Mouse (Mus musculus) kidney, embryonic 15.5 days (tissue): ENCODE measurements at regions not wholly inside any gene's neighbourhood (a gene's known extent, or its start where the extent isn't known, plus 50 kb on each side); places are given as distances from the start of the nearest gene placed in this dataset.
"Not testable (repeated sequence)": the region's sequence is repeated elsewhere in the genome, so short reads cannot be mapped to it uniquely, and the experiment has no call there.

Experiments
- ATAC-seq: fragments of 200-750 bp; cut with Nextera tagmentation; replicated peaks from 2 replicates; pipeline ENCODE4 v1.8.0; 2017; ENCODE audit warnings: moderate TSS enrichment; ENCODE audit not compliant: low FRiP score
- H3K27ac ChIP-seq: fragments of 300-500 bp; sonication (generic); 2 replicates; pipeline ENCODE4 v1.5.1; 2015; ENCODE audit warnings: mild to moderate bottlenecking, inconsistent platforms
- H3K27me3 ChIP-seq: fragments of 300-500 bp; sonication (generic); 2 replicates; pipeline ENCODE4 v1.6.1; 2015; ENCODE audit warnings: inconsistent platforms
- H3K36me3 ChIP-seq: fragments of 300-500 bp; sonication (generic); 2 replicates; pipeline ENCODE4 v1.6.1; 2015; ENCODE audit warnings: inconsistent platforms
- H3K4me1 ChIP-seq: fragments of 300-500 bp; sonication (generic); 2 replicates; pipeline ENCODE4 v1.6.1; 2015; ENCODE audit warnings: inconsistent platforms
- H3K4me2 ChIP-seq: fragments of 300-500 bp; sonication (generic); 2 replicates; pipeline ENCODE4 v1.6.1; 2015; ENCODE audit warnings: moderate library complexity, mild to moderate bottlenecking, inconsistent platforms
- H3K4me3 ChIP-seq: fragments of 300-500 bp; sonication (generic); replicated peaks from 2 replicates; pipeline ENCODE4 v1.5.1; 2015; ENCODE audit warnings: mild to moderate bottlenecking, inconsistent platforms
- H3K9ac ChIP-seq: fragments of 300-500 bp; sonication (generic); 2 replicates; pipeline ENCODE4 v1.6.1; 2015; ENCODE audit warnings: mild to moderate bottlenecking, inconsistent platforms
- H3K9me3 ChIP-seq: fragments of 300-500 bp; sonication (generic); replicated peaks from 2 replicates; pipeline ENCODE4 v1.6.1; 2016; ENCODE audit warnings: inconsistent platforms
- WGBS: fragments of 180-500 bp; shearing (Covaris S2); methylation state at CpG from one replicate; pipeline ENCODE4 v1.1.7; 2015; ENCODE audit warnings: mixed read lengths; 5-methylcytosine and 5-hydroxymethylcytosine counted together

- no peak overlapping the region for H3K4me3 ChIP-seq
- H3K27ac ChIP-seq, result no peak overlapping the region
- no peak overlapping the region for H3K9ac ChIP-seq
- H3K4me2 ChIP-seq, result no peak overlapping the region
- WGBS, result 82% methylated on average over 4 of the region's 4 CpGs
- no peak for ATAC-seq
- no peaks in the 10 kb centered on the region for H3K9me3 ChIP-seq
- no peaks in the 10 kb centered on the region for H3K36me3 ChIP-seq
- H3K4me1 ChIP-seq, result no peaks in the 10 kb centered on the region
- H3K27me3 ChIP-seq, result no peaks in the 10 kb centered on the region
Observed at GRCm38 (mm10) chr13:4935940-4936339, 327.0 kb upstream of the Akr1e1 start.

GRCm38 (mm10) chr13:4939849-4940248 lies 330.9 kb upstream of the Akr1e1 start:
- H3K4me2 ChIP-seq, result no peak overlapping the region

GRCm38 (mm10) chr13:4942490-4942889 lies 333.5 kb upstream of the Akr1e1 start:
- 9% methylated on average over 5 of the region's 14 CpGs for WGBS
- H3K27me3 ChIP-seq, H3K4me2 ChIP-seq, H3K4me1 ChIP-seq, H3K9ac ChIP-seq, H3K9me3 ChIP-seq, H3K27ac ChIP-seq, H3K36me3 ChIP-seq, H3K4me3 ChIP-seq: not testable (repeated sequence)
- peak; percentile 67 for ATAC-seq

More at GRCm38 (mm10) chr13:4939849-4940248, 330.9 kb upstream of the Akr1e1 start:
- no peak overlapping the region for H3K4me3 ChIP-seq
- no peak overlapping the region for H3K9ac ChIP-seq
- no peak for ATAC-seq
- H3K27me3 ChIP-seq, result no peaks in the 10 kb centered on the region
- no peaks in the 10 kb centered on the region for H3K36me3 ChIP-seq
- no peaks in the 10 kb centered on the region for H3K9me3 ChIP-seq
- no peak overlapping the region for H3K27ac ChIP-seq
- no peaks in the 10 kb centered on the region for H3K4me1 ChIP-seq

GRCm38 (mm10) chr13:4943046-4943445 lies 334.1 kb upstream of the Akr1e1 start:
- no peaks in the 10 kb centered on the region for H3K4me1 ChIP-seq
- ATAC-seq, result no peak
- peak overlapping the region; percentile 48 for H3K4me2 ChIP-seq
- H3K4me3 ChIP-seq, result peak overlapping the region; percentile 43
- no peak overlapping the region for H3K9ac ChIP-seq
- no peaks in the 10 kb centered on the region for H3K36me3 ChIP-seq
- 43% methylated on average over 7 of the region's 7 CpGs for WGBS
- no peak overlapping the region for H3K27ac ChIP-seq
- H3K9me3 ChIP-seq, result no peaks in the 10 kb centered on the region
- no peaks in the 10 kb centered on the region for H3K27me3 ChIP-seq

- 93% methylated on average over 3 of the region's 3 CpGs for WGBS
- no peak overlapping the region for H3K9ac ChIP-seq
- no peak for ATAC-seq
- no peak overlapping the region for H3K4me2 ChIP-seq
- H3K4me3 ChIP-seq, result no peak overlapping the region
- H3K36me3 ChIP-seq, result no peaks in the 10 kb centered on the region
- no peaks in the 10 kb centered on the region for H3K27me3 ChIP-seq
- H3K4me1 ChIP-seq, result no peaks in the 10 kb centered on the region
- H3K27ac ChIP-seq, result no peak overlapping the region
- no peaks in the 10 kb centered on the region for H3K9me3 ChIP-seq
Observed at GRCm38 (mm10) chr13:4955384-4955783, 346.4 kb upstream of the Akr1e1 start.

- H3K9ac ChIP-seq, result no peak overlapping the region
- no peak overlapping the region for H3K27ac ChIP-seq
- H3K27me3 ChIP-seq, result no peaks in the 10 kb centered on the region
- H3K4me1 ChIP-seq, result no peaks in the 10 kb centered on the region
- no peak for ATAC-seq
- no peak overlapping the region for H3K4me3 ChIP-seq
- H3K9me3 ChIP-seq, result no peaks in the 10 kb centered on the region
- no peak overlapping the region for H3K4me2 ChIP-seq
- H3K36me3 ChIP-seq, result no peaks in the 10 kb centered on the region
Observed at GRCm38 (mm10) chr13:4964824-4965223, 355.9 kb upstream of the Akr1e1 start.

GRCm38 (mm10) chr13:4970081-4970892 lies 361.3 kb upstream of the Akr1e1 start:
- Histone ChIP-seq H3K4me2 (no peak overlapping the region), H3K4me3 (no peak overlapping the region), H3K9ac (no peak overlapping the region), H3K36me3 (no peaks in the 10 kb centered on the region), H3K9me3 (no peaks in the 10 kb centered on the region), H3K4me1 (no peaks in the 10 kb centered on the region), H3K27me3 (no peaks in the 10 kb centered on the region), H3K27ac (no peak overlapping the region)
- no peak for ATAC-seq
- WGBS, result 62% methylated on average over 2 of the region's 2 CpGs

GRCm38 (mm10) chr13:4971472-4972067 lies 362.6 kb upstream of the Akr1e1 start:
- no peaks in the 10 kb centered on the region for H3K27me3 ChIP-seq
- no peak for ATAC-seq
- WGBS, result 66% methylated on average over 4 of the region's 4 CpGs

GRCm38 (mm10) chr13:4992876-4993275 lies 383.9 kb upstream of the Akr1e1 start:
- 61% methylated on average over 1 of the region's 1 CpGs for WGBS
- Histone ChIP-seq H3K4me2 (no peak overlapping the region), H3K9me3 (no peaks in the 10 kb centered on the region), H3K4me1 (no peaks in the 10 kb centered on the region), H3K27ac (no peak overlapping the region), H3K36me3 (no peaks in the 10 kb centered on the region), H3K27me3 (no peaks in the 10 kb centered on the region), H3K9ac (no peak overlapping the region), H3K4me3 (no peak overlapping the region)
- ATAC-seq, result no peak

More at GRCm38 (mm10) chr13:4971472-4972067, 362.6 kb upstream of the Akr1e1 start:
- H3K27ac ChIP-seq, result no peak overlapping the region
- H3K4me1 ChIP-seq, result no peaks in the 10 kb centered on the region
- H3K4me3 ChIP-seq, result no peak overlapping the region
- H3K4me2 ChIP-seq, result no peak overlapping the region
- H3K36me3 ChIP-seq, result no peaks in the 10 kb centered on the region
- no peaks in the 10 kb centered on the region for H3K9me3 ChIP-seq
- no peak overlapping the region for H3K9ac ChIP-seq

GRCm38 (mm10) chr13:5008296-5008695 lies 399.3 kb upstream of the Akr1e1 start:
- no peak for ATAC-seq
- Histone ChIP-seq H3K4me3 (no peak overlapping the region), H3K27ac (no peak overlapping the region), H3K9ac (no peak overlapping the region), H3K4me2 (no peak overlapping the region), H3K36me3 (no peaks in the 10 kb centered on the region), H3K9me3 (no peaks in the 10 kb centered on the region), H3K4me1 (no peaks in the 10 kb centered on the region), H3K27me3 (no peaks in the 10 kb centered on the region)
- WGBS, result 87% methylated on average over 1 of the region's 1 CpGs

GRCm38 (mm10) chr13:5022439-5022838 lies 413.5 kb upstream of the Akr1e1 start:
- Histone ChIP-seq H3K27ac (no peak overlapping the region), H3K27me3 (no peaks in the 10 kb centered on the region), H3K4me3 (no peak overlapping the region), H3K4me1 (no peaks in the 10 kb centered on the region), H3K9ac (no peak overlapping the region), H3K4me2 (no peak overlapping the region), H3K36me3 (no peaks in the 10 kb centered on the region), H3K9me3 (no peaks in the 10 kb centered on the region)
- peak; percentile 71; the same call in 1 of the 2 replicates for ATAC-seq
- WGBS, result 66% methylated on average over 7 of the region's 7 CpGs

GRCm38 (mm10) chr13:5059859-5060258 lies 450.9 kb upstream of the Akr1e1 start:
- Histone ChIP-seq H3K4me3 (no peak overlapping the region), H3K9ac (no peak overlapping the region), H3K4me1 (no peaks in the 10 kb centered on the region), H3K27me3 (no peaks in the 10 kb centered on the region), H3K36me3 (no peaks in the 10 kb centered on the region), H3K27ac (no peak overlapping the region), H3K4me2 (no peak overlapping the region), H3K9me3 (no peaks in the 10 kb centered on the region)
- 77% methylated on average over 2 of the region's 2 CpGs for WGBS
- no peak for ATAC-seq
